Mouse (Mus musculus): ENCODE results near the gene Atp10a.

Atp10a gene

DNA sequence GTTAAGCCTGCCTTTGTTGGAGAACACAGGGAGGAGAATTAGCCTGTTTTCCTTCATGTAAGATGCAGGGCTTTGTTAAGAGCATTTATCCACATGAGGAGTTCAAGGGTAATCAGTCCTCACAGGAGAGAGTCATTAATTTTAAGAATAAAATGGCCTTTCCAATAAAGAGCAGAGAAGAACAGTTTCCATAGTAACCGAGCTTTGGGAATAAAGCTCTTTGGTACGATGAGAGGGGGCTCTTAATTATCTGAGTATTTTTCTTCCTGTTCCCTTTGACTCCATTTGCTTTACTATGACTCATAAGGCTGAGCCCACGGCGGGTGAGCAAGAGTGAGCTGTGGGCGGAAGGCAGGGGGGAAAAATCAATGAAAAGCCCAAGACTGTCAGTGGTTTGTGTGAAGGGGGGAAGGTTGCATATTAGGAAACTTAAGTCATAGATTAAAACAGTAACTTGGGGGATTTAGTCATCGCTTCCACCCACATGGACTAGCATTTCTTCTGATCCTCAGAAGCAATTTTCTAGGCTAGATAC lies 166.2 kb downstream of the Atp10a start:
- DNase-seq: no peak

DNA sequence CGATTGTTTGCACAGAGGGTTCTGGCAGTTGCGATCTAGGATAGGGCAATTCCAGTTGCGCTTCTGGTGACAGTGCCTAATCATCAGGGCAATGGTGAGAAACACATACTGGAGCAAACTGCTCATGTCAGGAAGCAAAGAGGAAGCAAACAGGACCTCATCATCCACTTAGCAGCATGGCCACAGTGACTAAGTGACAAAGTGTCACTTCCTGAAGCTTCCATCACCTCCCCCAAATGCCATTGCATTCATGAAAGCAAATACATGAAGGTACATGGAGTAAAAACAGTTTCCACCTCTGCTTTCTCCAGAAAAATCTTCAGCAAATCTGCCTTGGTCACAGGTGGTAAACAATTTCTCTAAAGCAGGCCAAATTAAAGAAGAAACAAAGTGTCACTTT lies 168.7 kb downstream of the Atp10a start:
- DNase-seq: no peak

- no peak for DNase-seq
These were observed 173.1 kb downstream of the Atp10a start for GRCm38 (mm10) chr7:58829111-58829510.

GRCm38 (mm10) chr7:58836855-58837606 lies 181.1 kb downstream of the Atp10a start:
- peak; percentile 6 to 11 for DNase-seq

DNA sequence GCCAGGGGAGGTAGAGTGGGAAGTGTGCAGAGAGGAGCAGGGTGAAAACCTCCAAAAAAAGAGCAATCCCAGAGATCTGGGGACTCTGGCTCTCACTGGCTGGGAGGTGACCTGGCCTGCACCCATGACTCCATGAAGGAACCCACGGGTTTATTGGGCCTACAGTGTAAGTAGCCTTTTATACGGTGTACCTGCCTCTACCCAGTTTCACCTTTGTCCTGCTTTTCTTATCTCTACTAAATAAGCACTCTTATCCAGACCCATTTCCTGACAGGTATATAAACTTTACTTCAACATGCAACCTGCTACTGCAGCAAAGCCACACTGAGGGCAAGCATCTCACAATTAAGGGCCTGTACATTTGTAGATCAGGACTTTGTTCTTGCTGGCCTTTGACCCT lies 184.4 kb downstream of the Atp10a start:
- no peak for DNase-seq

GRCm38 (mm10) chr7:58841066-58841465 lies 185.1 kb downstream of the Atp10a start:
- DNase-seq: no peak

- DNase-seq: no peak
These were observed 186.9 kb downstream of the Atp10a start for GRCm38 (mm10) chr7:58842818-58843217.

DNA sequence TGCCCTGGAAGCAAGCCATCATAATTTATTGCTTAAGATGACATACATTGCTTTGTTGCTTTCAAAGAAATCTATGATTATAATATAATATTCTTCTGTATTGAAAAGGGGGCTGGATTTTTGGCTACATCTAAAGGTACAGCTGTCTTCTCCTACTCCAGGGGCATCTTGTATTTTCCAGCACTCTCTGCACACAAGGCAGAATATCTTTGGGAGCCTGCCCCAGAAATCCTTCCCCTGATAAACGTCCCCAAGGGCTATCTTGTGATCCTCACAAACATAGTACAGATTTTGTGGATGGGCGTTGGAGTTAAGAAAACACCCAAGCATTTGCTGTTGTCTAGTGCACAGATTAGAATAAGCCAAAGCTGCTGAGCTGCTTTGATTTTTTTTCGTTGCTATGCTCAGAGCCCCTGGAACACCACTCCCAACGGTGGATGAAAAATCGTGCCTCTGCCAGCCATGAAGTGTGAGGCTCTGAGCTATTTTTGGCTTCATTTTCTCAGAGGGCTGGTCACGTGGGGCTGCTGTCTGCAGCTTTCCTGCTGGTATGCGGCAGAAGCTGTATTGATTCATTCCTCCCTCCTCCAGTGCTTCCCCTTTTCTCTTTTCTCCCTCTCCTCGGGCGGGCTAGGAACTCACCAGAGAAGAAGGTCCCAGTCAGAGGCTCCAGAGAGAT lies 187.9 kb downstream of the Atp10a start:
- peak in 1 of 2 experiments; percentile 32 for DNase-seq

DNA sequence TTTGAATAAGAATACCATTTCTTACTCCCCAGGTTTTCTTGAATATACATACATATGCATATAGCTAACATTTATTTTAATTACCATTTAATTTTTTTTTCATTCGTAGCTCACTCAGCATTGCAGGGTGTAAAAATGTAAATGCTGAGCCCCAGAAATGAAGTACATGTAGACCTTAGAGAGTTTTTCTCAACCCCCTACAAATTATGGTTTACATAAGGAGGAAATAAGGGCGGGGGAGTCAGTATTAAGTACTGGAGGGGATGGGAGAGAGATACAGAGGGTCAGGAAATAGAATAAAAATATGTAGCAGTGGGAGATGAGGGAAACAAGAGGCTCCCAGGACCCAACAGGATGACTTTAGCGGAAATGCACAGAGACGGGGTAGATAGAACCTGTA lies 188.5 kb downstream of the Atp10a start:
- DNase-seq: no peak

- DNase-seq: peak in 1 of 2 experiments; percentile 14
These were observed 203.0 kb downstream of the Atp10a start for GRCm38 (mm10) chr7:58858921-58859320.

DNA sequence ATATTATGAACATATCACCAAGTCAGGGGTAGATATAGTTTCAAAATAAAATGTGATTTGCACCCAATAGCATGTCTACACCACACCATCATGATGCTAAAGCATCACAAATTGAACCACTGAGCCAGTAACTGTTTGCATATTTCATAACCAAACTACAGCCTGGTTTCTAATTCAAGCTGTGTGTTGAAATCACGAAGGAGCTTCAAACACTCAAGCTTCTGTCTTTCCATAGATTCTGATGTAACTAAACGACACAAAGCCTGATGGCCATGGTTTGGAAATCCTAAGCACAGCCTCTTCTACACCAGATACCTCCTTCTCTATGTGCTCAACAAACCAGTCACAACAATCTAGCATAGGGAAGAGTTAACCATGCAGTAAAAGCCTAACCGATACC lies 207.2 kb downstream of the Atp10a start:
- DNase-seq: no peak

DNA sequence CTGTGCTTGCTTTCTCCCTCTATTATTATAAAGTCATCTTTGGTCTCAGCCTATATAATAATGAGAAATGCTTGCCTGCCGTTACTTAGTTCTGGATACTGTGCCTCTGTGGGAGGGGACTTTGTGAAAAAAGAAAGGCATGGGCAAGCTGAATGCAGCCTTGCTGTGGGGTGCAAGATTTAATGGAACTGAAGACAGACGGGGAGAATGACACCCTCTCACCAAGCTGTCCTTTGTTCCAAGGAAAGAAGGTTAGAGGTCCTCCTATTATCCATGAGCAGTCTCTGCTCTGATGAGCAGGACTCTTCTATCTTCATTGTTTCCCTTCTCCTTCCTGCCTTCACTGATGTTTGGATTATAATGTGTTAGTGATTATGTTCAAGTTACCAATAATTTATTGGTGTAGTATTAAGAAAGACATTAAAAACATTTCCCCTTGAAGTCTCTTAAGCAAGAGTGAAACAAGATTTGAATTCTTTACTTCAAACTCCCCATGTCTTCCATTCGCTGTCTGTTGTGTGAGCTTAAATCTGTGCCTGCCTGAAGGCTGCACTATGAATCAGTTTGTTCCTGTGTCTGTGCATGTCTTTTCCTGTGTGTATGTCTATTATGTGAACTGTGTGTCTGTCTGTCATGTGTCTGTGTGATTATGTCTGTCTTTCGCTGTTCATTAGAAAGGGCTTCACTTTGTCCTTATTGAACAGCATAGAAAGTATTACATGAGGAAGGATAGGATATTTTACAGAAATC lies 211.1 kb downstream of the Atp10a start:
- no peak for DNase-seq

DNA sequence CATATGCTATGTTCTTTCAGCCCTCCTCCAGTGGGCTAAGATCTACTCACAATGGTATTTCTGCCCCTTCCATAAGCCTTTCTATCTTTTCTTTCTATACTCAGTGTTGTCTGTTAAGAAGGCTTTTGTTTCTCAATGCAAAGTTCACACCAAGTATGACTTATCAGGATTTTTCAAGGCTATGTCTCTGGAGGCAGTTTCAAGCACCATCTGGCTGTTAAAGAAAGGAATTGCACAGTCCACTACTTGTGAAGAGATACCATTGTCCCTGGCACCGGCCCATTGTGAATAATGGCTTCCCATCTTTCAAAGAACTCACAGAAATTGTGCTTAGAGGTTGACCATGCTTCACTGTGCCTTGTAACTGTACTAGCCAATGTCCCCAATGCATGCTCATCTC lies 214.7 kb downstream of the Atp10a start:
- DNase-seq: no peak

- DNase-seq: no peak
These were observed 217.7 kb downstream of the Atp10a start for GRCm38 (mm10) chr7:58873676-58874075.

All from B cell, adult 2 months (primary cell).